Mouse (Mus musculus) bone marrow, adult 2 months (tissue): ENCODE results near the gene Ppm1f. TPM values are rescaled to one million over a fixed set of nuclear protein-coding genes. Genes with fewer than 3 reads are reported as not detected.
"Not testable (repeated sequence)": the region's sequence is repeated elsewhere in the genome, so short reads cannot be mapped to it uniquely, and the experiment has no call there.

Experiments used
- H3K27ac ChIP-seq: fragments of 200-500 bp; 2 replicates; pipeline ENCODE4 v1.5.1; 2012; ENCODE audit warnings: low read depth, mild to moderate bottlenecking, control low read depth, inconsistent platforms, low read length; ENCODE audit not compliant: control insufficient read depth, poor library complexity, insufficient read depth
- H3K4me1 ChIP-seq: fragments of 200-500 bp; 2 replicates; pipeline ENCODE4 v1.6.1; 2011; ENCODE audit warnings: low read length; ENCODE audit not compliant: control insufficient read depth, insufficient read depth
- H3K4me3 ChIP-seq: fragments of 200-500 bp; replicated peaks from 2 replicates; pipeline ENCODE3; 2011; ENCODE audit warnings: mild to moderate bottlenecking, low read depth, low read length, control low read depth; ENCODE audit not compliant: control insufficient read depth
- CTCF ChIP-seq: fragments of 200-500 bp; IDR thresholded peaks from 2 replicates; pipeline ENCODE4 v1.5.1; 2011; ENCODE audit warnings: low read length, control low read depth; ENCODE audit not compliant: control insufficient read depth, insufficient read depth
- POLR2A ChIP-seq: fragments of 200-500 bp; IDR thresholded peaks from 2 replicates; pipeline ENCODE4 v1.6.1; 2011; ENCODE audit warnings: low read depth, mild to moderate bottlenecking, control low read depth, low read length, borderline replicate concordance; ENCODE audit not compliant: control insufficient read depth
- WGBS: fragments of 180-500 bp; shearing (Covaris S2); methylation state at CpG from one replicate; pipeline ENCODE4 v1.1.7; 2018; 5-methylcytosine and 5-hydroxymethylcytosine counted together
- polyA plus RNA-seq: library from polyadenylated mRNA; stranded (reverse); fragments of >200 nt; gene quantifications from 2 replicates; pipeline ENCODE4 v1.2.4, GENCODE M21; 2011; ENCODE audit warnings: low replicate concordance; ENCODE audit not compliant: missing spikeins, insufficient read depth, insufficient read length

Ppm1f gene
- polyA plus RNA-seq = 3.8 and 4.6 TPM in 2 replicates

- peak within 1 kb of the TSS; percentile 7 for H3K27ac ChIP-seq
- TF ChIP-seq CTCF (peak; percentile 91), POLR2A (peak; percentile 78; the same call in 1 of the 2 replicates)
- H3K4me1 ChIP-seq = peaks cover 1% of the 10 kb centered on the region; the same call in 1 of the 2 replicates
- under 1% methylated on average over 29 of the region's 29 CpGs for WGBS
- H3K4me3 ChIP-seq = peak within 1 kb of the TSS; percentile 78
These were observed at the start of gene Ppm1f for GRCm38 (mm10) chr16:16896382-16897055. Ppm1f (plus strand) TSS chr16:16896469.

- no peak for TF ChIP-seq CTCF
- no peak for TF ChIP-seq POLR2A
- H3K27ac ChIP-seq = no peak overlapping the region
These were observed 47.1 kb upstream of the Ppm1f start for GRCm38 (mm10) chr16:16849196-16849595.

GRCm38 (mm10) chr16:16852411-16852810, 43.9 kb upstream of the Ppm1f start:
- Histone ChIP-seq H3K4me1 (peaks cover 4% of the 10 kb centered on the region), H3K4me3 (no peak overlapping the region), H3K27ac (no peak overlapping the region)
- TF ChIP-seq CTCF (no peak), POLR2A (no peak)
- WGBS = 70% methylated on average over 3 of the region's 3 CpGs

More at GRCm38 (mm10) chr16:16849196-16849595, 47.1 kb upstream of the Ppm1f start:
- H3K4me3 ChIP-seq = no peak overlapping the region
- H3K4me1 ChIP-seq = no peaks in the 10 kb centered on the region

- H3K27ac ChIP-seq = no peak overlapping the region
- TF ChIP-seq POLR2A (no peak), CTCF (peak; percentile 35)
- WGBS = 4% methylated on average over 6 of the region's 6 CpGs
- peaks cover 6% of the 10 kb centered on the region for H3K4me1 ChIP-seq
- H3K4me3 ChIP-seq = no peak overlapping the region
These were observed 41.4 kb upstream of the Ppm1f start for GRCm38 (mm10) chr16:16854836-16855235.

- TF ChIP-seq CTCF (no peak), POLR2A (no peak)
- peaks cover 6% of the 10 kb centered on the region for H3K4me1 ChIP-seq
- 53% methylated on average over 1 of the region's 1 CpGs for WGBS
- H3K27ac ChIP-seq = no peak overlapping the region
- H3K4me3 ChIP-seq = no peak overlapping the region
These were observed 40.7 kb upstream of the Ppm1f start for GRCm38 (mm10) chr16:16855541-16855940.

GRCm38 (mm10) chr16:16856054-16856453, 40.2 kb upstream of the Ppm1f start:
- not testable (repeated sequence) for H3K4me1 ChIP-seq, H3K27ac ChIP-seq, H3K4me3 ChIP-seq
- 59% methylated on average over 9 of the region's 9 CpGs for WGBS

GRCm38 (mm10) chr16:16856731-16857476, 39.4 kb upstream of the Ppm1f start:
- Histone ChIP-seq H3K4me3 (peak overlapping the region; percentile 9), H3K4me1 (peaks cover 6% of the 10 kb centered on the region), H3K27ac (peak overlapping the region; percentile 50)
- 39% methylated on average over 13 of the region's 13 CpGs for WGBS
- no peak for TF ChIP-seq POLR2A
- no peak for TF ChIP-seq CTCF

GRCm38 (mm10) chr16:16862288-16862687, 34.0 kb upstream of the Ppm1f start:
- 74% methylated on average over 3 of the region's 3 CpGs for WGBS
- no peak overlapping the region for H3K27ac ChIP-seq

GRCm38 (mm10) chr16:16863978-16864377, 32.3 kb upstream of the Ppm1f start, which contains the start of gene Igll1:
Igll1 (minus strand) TSS chr16:16863985.
- Histone ChIP-seq H3K4me3 (peak within 1 kb of the TSS; percentile 3), H3K4me1 (peaks cover 3% of the 10 kb centered on the region), H3K27ac (no peak within 1 kb of the TSS)
- WGBS = 47% methylated on average over 2 of the region's 2 CpGs
- TF ChIP-seq POLR2A (no peak), CTCF (no peak)

More at GRCm38 (mm10) chr16:16862288-16862687, 34.0 kb upstream of the Ppm1f start:
- Histone ChIP-seq H3K4me1 (peaks cover 5% of the 10 kb centered on the region), H3K4me3 (no peak overlapping the region)
- TF ChIP-seq POLR2A (no peak), CTCF (no peak)
